Mouse (Mus musculus) frontal cortex, postnatal 36 days (tissue): ENCODE results near the gene Slc37a4.
A peak's percentile ranks its signal among the peaks of the same experiment; 100 is the strongest.
"Not testable (repeated sequence)": the region's sequence is repeated elsewhere in the genome, so short reads cannot be mapped to it uniquely, and the experiment has no call there.

Experiments
- DNase-seq, 2 experiments: peaks; one replicate each; pipeline ENCODE4 v3.0.0; 2022; ENCODE audit warnings: low spot score in 2 of 2

Gene Slc37a4

DNA sequence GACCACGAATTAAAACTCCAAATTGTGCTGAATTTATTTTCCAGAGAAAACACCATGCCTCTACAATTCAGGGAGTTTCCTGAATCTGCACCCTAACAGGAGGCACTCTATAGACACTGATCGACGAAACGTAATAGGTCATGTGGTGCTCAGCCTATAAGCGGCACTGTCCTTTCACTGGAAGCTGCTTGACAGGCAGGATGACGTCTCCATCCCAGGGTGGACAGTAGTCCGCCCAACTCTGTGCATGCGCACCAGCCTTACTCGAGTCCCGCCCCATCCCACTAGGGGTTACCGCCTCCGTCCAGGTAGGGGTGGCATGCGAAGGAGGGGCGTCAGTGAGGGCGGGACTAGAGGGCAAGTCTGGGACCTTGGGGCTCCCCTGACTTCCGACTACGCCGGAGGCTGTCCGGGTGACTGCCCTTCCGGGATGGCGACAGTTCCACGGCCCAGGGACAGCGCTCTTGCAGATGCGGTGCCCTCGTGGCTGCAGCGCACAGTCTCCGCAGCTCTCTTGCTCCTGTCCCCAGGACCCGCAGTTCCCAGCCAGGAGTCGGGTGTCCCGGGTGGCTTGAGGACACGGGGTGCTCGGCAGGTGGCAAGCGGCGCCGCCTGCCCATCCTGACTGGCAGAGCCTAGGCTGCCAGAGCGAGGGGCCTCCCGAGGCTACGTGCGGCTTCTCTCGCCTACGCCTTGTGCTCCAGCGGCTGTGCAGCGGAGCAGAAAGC, at the start of gene Slc37a4:
Slc37a4 (plus strand) TSS at position 169 of the 728 bp plus-strand sequence.
- peak; percentile 89 to 94 for DNase-seq

GRCm38 (mm10) chr9:44347166-44347565, 49.5 kb upstream of the Slc37a4 start:
- DNase-seq: no peak

GRCm38 (mm10) chr9:44347621-44348020, 49.0 kb upstream of the Slc37a4 start:
- no peak for DNase-seq

DNA sequence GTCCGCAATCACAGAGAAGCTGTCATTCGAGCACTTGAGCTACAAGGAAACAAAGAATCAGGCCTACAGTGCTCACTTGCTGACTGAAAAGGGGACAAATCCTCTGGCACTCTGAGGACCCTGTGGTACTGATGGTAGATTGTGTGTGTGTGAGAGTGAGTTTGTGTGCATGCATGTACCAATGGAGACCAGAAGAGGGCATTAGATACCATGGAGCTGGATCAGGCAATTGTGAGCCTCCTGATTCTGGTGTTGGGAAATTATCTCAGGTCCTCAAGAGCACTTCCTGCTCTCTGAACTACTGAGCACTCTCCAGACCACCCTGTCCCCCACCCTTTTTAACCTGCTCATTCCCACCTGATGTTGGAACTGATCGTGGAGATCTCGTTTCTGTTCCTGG, 48.1 kb upstream of the Slc37a4 start:
- no peak for DNase-seq

DNA sequence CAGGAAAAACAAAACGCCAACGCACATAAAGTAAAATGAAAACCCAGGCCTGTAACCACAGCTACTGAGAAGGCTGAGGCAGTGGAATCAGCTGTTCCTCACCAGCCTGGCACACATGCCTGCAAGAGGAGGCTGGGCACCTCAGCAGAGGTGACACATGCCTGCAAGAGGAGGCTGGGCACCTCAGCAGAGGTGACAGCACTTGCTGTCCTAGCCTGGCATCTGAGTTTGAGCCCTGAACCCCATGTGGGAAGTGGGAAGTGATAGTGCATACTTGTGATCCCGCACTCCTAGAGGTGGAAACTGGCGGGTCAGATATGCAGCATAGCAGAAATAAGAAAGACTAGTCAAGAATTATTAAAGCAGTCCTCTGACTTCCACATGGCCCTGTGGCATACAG, 45.3 kb upstream of the Slc37a4 start:
- no peak for DNase-seq

DNA sequence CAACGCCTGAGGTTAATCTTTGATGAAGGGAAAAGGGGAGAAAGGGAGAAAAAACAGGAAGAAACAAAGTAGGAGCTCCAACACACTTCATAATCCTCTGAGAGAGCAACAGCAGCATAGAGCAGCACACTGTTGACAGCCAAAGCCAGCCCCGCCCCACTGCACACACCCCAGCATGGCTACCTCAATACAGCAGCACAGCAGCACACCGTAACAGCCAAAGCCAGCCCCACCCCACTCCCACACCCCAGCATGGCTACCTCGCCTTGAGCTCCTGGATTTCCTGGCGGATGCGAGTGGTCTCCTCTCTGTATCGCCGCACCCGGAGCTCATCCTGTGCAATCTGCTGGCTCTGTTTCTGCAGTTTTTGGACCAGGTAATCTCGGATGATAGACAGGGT, 44.3 kb upstream of the Slc37a4 start:
- no peak for DNase-seq

GRCm38 (mm10) chr9:44353142-44353541, 43.5 kb upstream of the Slc37a4 start:
- DNase-seq: no peak

DNA sequence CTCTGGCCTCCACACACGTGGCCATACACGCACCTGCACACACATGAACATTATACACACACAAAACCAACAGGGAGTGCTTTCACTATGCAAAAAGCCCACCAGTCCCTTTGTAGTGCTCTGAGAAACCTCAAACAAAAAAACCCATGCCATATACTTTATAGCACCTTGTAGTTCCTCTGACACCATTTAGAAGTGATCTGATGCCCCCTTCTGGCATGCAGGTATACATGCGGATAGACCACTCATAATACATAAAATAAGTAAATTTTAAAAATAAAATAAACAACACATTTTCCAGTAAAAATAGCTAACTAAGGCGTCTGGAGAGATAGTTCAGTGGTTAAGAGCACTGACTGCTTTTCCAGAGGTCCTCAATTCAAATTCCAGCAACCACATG, 39.4 kb upstream of the Slc37a4 start:
- no peak for DNase-seq

DNA sequence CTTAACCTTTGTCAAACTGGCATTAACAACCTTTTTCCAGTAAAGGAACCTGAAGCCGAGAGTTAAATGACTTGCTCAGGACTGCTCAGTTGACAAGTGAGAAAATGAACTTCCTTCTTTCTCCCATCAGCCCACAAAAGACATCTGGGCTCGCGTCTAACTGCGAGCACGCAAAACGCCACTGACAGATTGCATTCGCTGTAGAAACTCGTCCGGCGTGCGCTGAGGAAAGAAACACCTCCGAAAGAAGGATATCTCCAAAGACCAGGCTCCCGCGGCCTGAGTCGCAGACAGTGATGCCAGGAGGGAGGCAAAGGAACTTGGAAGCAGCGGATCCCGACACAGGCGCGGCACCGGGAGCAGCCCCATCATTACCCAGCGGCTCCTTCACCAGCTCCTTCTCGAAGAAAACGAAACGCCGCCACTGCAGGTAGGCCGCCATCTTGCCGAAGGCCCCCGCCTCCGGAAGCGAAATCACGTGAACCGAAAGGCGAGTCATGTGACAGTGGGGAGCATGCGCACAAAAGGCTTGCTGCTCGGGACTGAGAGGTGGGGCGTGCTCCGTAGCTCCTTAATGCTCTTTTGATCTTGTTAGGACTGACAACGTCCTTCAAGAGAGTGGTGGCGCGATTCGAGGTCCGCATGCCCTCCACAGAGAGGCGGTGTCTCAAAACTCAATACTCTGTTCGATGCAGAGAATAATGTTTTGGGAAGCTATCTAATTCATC, 35.3 kb upstream of the Slc37a4 start, which contains the start of gene Vps11:
Vps11 (minus strand) TSS at position 481 of the 728 bp plus-strand sequence.
- peak; percentile 93 to 94 for DNase-seq

GRCm38 (mm10) chr9:44361931-44362330, 34.7 kb upstream of the Slc37a4 start:
- DNase-seq: not testable (repeated sequence)

DNA sequence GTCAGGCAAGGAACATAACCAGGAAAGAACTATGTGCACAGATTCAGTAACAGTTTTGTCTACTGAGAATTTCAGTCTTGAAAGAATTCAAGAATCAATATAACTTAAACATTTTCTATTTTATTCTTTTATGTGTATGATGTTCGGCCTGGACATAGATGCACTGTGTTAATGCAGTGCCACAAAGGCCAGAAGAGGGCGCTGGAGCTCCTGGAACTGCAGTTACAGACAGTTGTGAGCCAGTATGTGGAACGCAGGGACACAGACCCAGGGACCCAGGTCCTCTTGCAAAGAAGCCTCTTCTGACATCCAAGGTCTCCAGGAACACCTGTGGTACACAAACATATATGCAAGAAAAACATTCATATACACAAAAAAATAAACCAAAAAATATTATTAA, 32.2 kb upstream of the Slc37a4 start:
- no peak for DNase-seq

DNA sequence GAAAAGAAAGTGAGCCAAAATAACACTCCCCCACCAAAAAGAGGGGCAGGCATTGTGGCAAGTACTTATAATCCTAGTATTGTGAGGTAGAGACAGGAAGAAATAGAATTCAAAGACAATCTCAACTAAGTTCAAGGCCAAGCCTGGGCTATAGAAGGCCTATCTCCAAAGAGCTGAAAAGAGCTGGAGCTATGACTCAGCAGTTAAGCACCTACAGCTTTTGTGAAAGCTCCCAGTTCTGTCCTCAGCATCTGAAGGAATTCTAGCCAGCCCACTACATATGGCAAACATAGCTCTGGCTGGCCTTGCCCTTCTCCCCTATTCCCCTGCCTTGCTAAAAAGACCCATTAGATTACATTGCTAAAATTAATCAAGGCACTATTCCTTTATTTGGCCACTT, 23.3 kb upstream of the Slc37a4 start:
- DNase-seq: no peak

DNA sequence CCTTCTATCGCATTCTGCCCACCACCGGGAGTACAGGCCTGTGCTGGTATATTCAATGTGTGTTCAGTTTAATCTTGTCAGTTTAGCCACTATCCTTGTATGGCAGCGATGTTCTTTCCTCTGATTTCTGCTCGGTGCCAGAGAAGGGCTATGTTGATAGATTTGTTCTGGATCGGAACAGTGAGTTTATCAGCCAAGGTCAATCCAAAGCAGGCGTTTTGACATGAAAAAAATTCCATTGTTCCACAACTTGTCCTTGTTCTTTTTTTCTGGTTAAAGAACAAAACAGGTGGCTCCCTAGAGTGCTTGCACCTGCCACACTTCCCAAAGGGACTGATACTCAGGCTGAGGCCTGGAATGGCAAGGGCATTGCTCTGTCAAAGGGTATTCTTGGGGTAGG, 20.5 kb upstream of the Slc37a4 start:
- DNase-seq: no peak

DNA sequence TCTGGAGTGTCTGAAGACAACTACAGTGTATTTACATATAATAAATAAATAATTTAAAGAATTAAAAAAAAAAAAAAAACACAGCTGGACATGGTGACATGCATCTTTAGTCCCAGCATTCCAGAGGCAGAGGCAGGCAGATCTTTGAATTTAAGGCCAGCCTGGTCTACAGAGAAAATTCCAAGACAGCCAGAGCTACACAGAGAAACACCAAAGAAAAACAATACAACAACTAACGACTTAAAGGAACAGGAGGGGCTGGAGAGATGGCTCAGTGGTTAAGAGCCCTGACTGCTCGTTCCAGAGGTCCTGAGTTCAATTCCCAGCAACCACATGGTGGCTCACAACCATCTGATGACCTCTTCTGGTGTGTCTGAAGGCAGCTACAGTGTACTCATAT, 19.3 kb upstream of the Slc37a4 start:
- DNase-seq: not testable (repeated sequence)

DNA sequence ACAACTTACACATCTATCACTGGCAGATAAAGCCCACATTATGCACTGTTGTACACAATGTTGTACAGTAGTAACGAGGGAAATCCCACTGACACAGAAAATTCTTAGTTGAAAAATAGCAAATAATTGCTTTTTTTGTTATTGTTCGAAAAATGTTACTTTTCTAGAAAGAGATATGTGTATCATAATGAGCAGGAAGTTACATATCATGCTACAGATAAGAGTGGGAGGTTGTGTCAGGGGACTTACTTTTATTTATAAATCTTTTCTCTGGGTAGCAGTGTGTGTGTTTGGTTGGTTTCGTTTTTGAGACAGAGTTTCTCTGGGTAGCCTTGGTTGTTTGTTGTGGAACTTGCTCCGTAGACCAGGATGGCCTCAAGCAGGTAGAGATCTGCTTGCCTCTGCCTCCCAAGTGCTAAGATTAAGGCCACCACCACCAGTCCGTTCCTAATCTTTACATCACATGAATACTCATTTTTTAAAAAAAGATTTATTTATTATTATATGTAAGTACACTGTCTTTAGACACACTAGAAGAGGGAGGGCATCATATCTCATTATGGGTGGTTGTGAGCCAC, 18.4 kb upstream of the Slc37a4 start:
- no peak for DNase-seq

DNA sequence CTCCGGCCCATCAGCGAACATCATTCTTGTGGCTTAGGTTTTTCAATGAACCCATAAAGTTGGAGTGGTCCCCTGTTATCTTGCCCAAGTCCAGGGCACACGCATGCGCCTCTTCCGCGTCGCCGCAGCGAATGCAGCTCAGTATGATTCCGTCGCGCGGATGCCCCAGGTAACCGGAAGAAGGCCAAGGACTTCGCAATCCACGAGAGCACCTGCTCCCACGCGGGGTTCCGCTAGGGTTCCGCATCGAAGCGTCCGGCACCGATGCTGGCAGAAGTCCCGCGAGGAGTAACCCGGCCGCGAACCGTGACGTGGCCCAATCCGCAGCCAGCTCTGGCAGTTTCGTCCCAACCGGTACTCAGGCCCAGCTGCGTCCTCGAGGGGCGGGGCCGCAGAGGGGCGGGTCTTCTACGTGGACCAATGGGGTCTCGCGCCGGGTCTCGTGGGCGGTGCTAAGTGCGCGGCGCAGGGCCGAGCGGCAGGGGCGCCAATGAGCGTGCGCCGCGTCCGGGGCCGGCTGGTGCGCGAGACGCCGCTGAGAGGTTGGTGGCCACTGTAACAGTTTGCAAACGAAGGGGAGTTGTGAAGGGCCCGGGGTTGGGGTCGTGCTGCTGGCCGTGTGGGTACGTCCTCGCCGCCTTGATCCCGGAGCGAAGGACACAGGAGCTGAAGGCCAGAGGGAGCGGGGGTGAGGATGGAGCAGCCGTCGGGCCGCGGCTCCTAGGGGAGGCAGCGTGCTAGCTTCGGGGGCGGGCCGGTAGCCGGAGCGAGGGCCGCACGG, 17.4 kb upstream of the Slc37a4 start, which contains the start of gene Hyou1:
Hyou1 (plus strand) TSS at position 437 of the 781 bp plus-strand sequence.
- DNase-seq: peak; percentile 98 to 100

DNA sequence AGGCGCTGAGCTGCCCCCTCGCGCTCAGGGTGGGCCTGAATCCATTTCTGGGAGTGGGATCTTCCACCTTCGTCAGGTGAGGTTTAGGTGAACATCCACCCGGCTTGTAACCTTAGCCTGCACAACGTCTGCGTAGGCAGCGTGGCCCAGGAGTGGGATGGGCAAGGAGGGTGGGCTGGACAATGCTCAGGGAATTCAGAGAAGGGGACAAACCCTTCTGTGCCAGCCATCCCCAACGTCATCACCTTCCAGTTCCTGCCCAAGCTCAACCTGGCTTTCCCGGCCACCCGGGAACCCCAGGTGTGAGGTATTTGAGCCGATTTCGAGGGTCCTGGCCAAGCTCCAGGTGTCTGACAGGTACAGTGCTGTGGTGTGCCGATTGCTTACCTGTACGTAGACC, 16.8 kb upstream of the Slc37a4 start:
- DNase-seq: no peak

DNA sequence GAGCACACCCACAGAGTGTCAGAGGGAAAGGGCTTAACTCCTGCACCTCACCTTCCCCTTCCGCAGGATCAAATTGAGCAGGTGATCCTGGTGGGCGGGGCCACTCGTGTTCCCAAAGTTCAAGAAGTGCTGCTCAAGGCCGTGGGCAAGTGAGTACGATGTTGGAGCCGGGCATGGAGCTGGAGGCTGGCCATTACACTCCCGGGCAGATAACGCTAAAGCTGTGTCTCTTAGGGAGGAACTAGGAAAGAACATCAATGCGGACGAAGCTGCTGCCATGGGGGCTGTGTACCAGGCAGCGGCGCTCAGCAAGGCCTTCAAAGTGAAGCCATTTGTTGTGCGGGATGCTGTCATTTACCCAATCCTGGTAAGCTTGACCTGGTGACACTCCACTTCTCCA, 12.1 kb upstream of the Slc37a4 start:
- no peak for DNase-seq

- DNase-seq: no peak
Measured at GRCm38 (mm10) chr9:44387221-44387620, 9.4 kb upstream of the Slc37a4 start.

GRCm38 (mm10) chr9:44389273-44389672, 7.4 kb upstream of the Slc37a4 start:
- DNase-seq: peak in 1 of 2 experiments; percentile 52

- DNase-seq: peak; percentile 50 to 51
Measured at GRCm38 (mm10) chr9:44391466-44391865, 5.2 kb upstream of the Slc37a4 start.

- DNase-seq: no peak
Measured at GRCm38 (mm10) chr9:44398087-44398486, 1.4 kb downstream of the Slc37a4 start.
